Mouse (Mus musculus) kidney, adult 11 months (tissue): ENCODE measurements around the gene Cenpu.

Experiments
- DNase-seq: peaks from one replicate; pipeline ENCODE4 v3.0.0; 2022

The Cenpu gene

GRCm38 (mm10) chr8:46600959-46601707 lies 49.3 kb downstream of the Cenpu start:
- no peak for DNase-seq

DNA sequence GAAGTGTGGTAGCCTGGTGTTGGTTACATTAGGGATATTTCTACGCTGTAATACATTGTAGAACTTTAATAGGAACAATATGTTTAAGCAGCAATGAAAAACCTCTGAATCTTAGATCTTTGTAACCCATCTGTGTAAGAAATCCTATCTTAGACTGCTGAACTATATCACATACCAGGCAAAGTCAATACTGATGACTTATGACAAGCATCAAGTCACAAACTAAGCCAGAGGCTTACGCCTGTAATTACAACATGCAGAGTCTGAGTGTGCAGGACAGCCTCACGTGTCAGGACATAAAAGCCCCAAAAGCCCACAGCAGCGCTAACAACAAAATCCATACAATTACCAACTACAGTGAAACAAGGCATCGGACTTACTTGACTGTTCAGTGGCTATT lies 51.8 kb downstream of the Cenpu start:
- no peak for DNase-seq

GRCm38 (mm10) chr8:46606930-46607329 lies 55.1 kb downstream of the Cenpu start:
- no peak for DNase-seq

GRCm38 (mm10) chr8:46611557-46611956 lies 59.7 kb downstream of the Cenpu start:
- no peak for DNase-seq

DNA sequence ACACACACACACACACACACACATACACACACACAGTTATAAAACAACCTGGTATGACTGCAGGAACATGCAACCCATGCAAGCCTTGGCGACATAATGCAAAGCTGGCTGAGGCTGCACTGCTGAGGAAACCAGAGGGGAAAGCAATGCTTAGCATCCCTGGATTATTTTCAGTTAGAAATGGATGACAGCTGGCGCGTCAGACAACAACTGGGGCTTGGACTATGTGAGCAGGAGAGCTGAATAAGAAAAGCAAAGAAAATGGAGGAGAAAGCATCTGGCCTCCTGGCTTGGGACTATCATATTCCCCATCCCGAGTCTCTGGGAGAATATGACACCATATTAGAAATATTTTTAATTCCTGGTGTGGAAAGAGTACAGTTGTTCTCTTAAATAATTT lies 61.1 kb downstream of the Cenpu start:
- no peak for DNase-seq

GRCm38 (mm10) chr8:46613377-46613776 lies 61.5 kb downstream of the Cenpu start:
- DNase-seq = no peak

- DNase-seq = no peak
Observed at GRCm38 (mm10) chr8:46615936-46616335, 64.1 kb downstream of the Cenpu start.

DNA sequence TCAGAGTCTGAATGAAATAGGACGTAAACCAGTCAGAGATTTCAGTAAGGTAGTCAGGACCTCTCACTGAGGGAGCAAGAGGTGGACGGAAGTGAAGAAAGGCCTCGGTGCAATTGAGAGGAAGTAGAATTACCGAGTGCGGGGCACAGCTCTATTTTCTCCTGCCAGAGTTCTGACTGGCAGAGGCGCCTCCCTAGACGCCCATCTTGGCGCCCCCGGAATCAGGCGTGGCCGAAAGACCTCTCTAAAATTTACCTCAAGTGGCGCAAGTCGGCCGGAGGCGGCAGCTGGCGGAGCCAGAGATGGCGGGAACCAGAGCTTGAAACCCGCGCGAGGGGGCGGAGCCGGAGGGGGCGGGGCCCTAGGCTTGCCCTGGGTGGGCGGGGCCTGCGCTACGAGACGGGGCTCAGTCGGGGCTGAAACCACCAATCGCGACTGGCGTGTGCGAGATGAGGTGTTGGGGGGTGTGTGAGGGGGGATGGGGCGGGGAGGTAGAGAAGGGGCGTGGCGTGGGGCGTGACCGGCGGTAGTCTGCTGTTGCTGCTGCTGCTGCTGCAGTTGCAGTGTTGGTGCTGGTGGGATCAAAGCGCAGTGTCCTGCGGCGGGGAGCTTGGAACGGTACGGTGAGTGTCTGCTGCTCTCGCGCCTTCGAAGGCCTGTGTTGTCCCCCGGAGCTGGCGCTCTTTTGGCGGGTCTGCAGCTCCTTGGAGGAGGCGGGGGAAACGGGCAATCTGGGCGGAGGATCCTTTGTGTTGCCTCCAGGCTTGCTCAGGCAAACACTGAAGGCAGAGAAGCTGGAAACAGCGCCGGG lies 65.3 kb downstream of the Cenpu start, which contains the start of the genes Primpol and Casp3:
Gene Primpol, minus strand, starts transcription at position 334 of the 811 bp plus-strand sequence.
Gene Casp3, plus strand, starts transcription at position 413 of the 811 bp plus-strand sequence.
- DNase-seq = peak; percentile 94

- no peak for DNase-seq
Observed at GRCm38 (mm10) chr8:46617690-46618620, 66.1 kb downstream of the Cenpu start.

DNA sequence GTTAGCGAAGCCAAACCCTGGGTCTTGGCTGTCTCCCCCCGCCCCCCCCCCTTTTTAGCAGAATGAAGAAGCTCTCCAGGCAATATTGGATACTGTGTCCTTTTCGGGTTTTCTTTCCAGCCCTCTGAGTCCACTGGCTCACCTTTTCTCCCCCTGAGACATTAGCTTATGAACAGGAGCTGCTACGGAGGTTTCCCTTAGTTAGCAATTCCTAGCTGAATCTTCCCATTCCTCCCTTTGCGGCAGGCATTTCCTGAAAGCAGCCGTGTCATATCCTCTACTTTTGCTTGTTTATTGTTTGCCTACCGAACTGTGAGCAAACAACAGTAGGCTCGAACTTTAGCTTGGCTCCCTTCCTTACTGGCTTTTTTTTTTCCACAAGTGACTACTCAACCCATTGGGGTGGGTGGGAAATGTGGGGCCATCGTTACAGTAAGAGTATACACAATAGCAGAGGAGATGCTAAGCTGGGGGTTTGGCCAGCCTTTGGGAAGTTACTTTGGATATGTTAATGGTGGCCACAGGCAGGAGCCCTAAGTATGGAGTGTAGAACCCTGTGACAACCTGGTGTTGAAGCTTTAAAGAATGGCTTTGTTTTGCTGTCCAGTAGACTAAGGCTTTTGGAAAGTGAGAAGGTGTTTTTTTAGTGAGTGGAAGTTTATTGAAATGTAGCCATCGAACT lies 67.0 kb downstream of the Cenpu start:
- no peak for DNase-seq

DNA sequence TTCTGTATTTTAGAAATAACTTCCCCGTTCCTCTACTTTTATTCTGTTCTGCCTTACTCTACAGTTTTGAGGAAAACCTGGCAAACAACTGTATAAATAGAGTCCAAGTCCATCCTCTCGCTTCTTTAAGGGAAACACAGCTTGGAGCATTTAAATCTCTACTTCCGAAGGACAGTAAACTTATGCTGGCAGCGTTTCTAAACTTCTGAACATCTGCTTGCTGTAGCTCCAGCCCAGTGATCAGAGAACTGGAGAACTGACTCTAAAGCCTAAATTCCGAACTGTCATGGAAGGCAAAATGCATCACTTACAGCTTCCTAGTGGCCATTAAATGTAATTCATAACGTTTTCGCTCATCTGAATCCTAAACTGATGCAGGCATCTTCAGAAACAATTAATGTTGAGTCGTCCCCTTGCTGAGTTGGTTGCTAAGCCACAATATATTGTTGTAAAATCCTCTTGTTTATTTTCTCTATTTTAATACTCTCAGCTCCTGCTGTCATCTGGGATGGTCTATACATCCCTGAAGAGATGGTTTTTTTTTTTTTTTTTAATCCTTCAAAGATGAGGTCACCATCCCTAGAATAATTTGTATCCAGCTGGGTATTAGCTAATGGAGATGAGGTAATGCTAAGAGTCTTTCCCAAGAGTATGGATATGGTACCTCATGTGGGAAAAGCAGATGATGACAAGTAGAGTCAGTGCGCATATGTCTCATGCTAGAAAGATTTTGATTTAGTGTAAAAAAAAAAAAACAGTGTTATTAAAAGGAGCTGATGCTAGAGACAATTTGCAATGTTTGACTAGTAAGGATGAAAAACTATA lies 70.8 kb downstream of the Cenpu start:
- DNase-seq = no peak

DNA sequence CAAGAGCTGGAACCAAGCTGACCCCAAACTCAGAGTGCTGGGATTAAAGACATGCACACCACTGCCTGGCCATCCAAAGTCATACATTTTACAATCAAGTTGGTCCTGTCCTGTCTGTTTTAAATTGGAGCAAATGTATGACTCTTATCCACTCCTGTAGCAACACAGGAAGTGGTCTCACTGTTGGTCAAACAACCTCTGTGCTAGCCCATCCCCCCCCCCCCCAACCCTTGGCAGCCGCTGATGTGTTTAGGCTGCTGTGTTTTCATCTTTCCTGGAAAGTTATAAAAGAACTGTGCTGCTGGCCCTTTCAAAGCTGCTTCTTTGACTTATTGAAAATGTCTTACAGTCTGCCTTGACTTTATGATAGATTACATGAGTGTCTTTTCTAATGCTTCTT lies 73.3 kb downstream of the Cenpu start:
- DNase-seq = no peak

DNA sequence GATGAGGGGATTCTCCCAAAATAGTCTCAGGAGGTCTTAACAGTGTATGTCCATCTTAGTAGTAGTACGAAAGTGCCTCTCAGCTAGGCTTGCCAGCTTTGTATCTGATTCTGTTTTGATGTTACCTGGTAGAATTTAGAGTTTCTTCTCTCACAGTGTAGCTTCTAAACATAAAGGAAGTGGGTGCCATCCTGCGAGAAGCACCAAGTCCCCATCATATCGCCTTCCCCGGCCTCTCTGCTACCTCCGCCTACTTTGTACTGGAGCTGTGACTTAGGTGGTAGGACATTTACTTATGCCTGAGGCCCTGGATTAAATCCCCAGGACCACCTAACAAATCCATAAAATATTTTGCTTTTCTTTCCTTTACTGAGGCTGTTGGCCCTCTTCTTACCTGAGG lies 74.8 kb downstream of the Cenpu start:
- DNase-seq = no peak

GRCm38 (mm10) chr8:46627881-46628280 lies 76.1 kb downstream of the Cenpu start:
- DNase-seq = peak; percentile 22

DNA sequence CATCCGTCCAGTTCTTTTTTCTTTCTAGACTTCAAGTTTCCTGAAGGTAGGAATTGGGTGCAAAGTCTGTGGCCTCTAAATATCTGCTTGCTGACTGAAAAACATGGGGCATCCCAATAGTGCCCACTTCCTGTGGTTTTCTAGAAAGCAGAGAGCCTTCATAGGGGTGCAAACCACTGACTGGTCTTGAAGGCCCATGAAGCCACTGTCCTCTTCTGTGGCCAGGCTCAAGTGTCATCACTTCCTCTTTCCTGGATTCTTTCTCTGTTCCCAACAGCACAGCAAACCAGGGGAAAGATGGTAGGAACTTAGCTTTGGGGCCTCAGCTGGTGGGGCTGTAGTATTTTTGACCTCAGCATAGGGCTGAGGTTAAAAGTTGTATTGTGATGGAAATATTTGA lies 76.8 kb downstream of the Cenpu start:
- no peak for DNase-seq
